Mouse (Mus musculus): ENCODE measurements around the gene Ddb2. TPM values are rescaled to one million over a fixed set of nuclear protein-coding genes. Genes with fewer than 3 reads are reported as not detected.
A peak's percentile ranks its signal among the peaks of the same experiment; 100 is the strongest.

The Ddb2 gene
- total and polyA plus RNA-seq, 3 experiments, result 2.7 to 8.5 (median 3.2) TPM

GRCm38 (mm10) chr2:91279372-91279755 lies 42.6 kb upstream of the Ddb2 start:
- no peaks in the 10 kb centered on the region for H3K79me2 ChIP-seq (replicated peaks; ENCODE audit: control insufficient read depth, insufficient read depth, low read length)
- peaks cover under 1% of the 10 kb centered on the region for H3K4me1 ChIP-seq (ENCODE audit: control insufficient read depth, insufficient read depth, low read length)
- TF ChIP-seq POLR2A (IDR thresholded peaks at IDR 0.05; ENCODE audit: insufficient read depth, low read depth, low read length), result no peak
- TF ChIP-seq EP300 (IDR thresholded peaks at IDR 0.05; ENCODE audit: insufficient read depth, low read depth, low read length), result no peak
- no peak overlapping the region for H3K9ac ChIP-seq (ENCODE audit: low read depth, low read length)
- no peak overlapping the region for H3K27ac ChIP-seq
- no peaks in the 10 kb centered on the region for H3K36me3 ChIP-seq (ENCODE audit: control insufficient read depth, insufficient read depth, low read length)
- no peaks in the 10 kb centered on the region for H3K27me3 ChIP-seq (ENCODE audit: control insufficient read depth, insufficient read depth, low read length)
- intact Hi-C loops (cut with DNase I), result loop anchor here (5.0 kb wide), 1 partner anchor 162 kb away; the partner anchor contains the start of gene Mybpc3
- WGBS, result 69% methylated on average over 2 of the region's 2 CpGs
- no peak overlapping the region for H3K4me3 ChIP-seq
- DNase-seq, result no peak

DNA sequence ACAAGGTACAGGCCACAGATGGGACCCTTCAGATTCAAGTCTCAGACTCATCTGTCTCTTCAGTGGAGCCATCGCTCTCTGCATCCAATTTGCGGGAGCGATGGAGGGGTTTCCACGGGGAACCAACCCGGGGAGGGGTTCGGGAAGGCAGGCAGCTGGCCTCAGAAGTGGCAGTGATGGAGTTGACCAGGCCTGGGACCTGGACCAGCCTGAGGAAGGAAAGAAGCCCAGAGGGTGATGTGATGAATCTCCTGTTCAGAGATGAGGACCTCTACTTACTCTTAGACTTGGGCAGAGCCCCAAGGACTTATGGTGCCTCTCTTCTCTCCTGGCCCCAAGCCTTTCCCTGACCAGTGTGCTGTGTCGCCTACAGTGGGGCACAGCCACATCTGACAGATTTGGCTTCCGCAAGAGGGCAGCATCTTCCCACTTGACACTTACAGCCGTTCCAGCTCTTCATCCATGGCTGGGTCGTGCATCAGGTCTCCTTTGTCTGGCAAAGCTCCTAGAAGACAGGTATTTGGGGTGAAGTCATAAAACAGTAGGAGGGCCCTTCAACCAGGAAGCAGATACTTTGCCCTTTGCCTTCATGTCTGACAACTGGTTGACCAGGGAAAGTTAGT lies 42.1 kb upstream of the Ddb2 start:
- WGBS, result 42% methylated on average over 10 of the region's 10 CpGs
- H3K4me1 ChIP-seq (ENCODE audit: control insufficient read depth, insufficient read depth, low read length), result no peaks in the 10 kb centered on the region; the same call in 1 of the 2 replicates
- no peaks in the 10 kb centered on the region for H3K79me2 ChIP-seq (replicated peaks; ENCODE audit: control insufficient read depth, insufficient read depth, low read length)
- TF ChIP-seq EP300 (IDR thresholded peaks at IDR 0.05; ENCODE audit: insufficient read depth, low read depth, low read length) (no peak), POLR2A (IDR thresholded peaks at IDR 0.05; ENCODE audit: insufficient read depth, low read depth, low read length) (0 out of 2 replicates have a peak, but pooled peaks have one; percentile 11), CTCF (IDR thresholded peaks at IDR 0.05) (peak; percentile 70)
- no peaks in the 10 kb centered on the region for H3K36me3 ChIP-seq (ENCODE audit: control insufficient read depth, insufficient read depth, low read length)
- no peak overlapping the region for H3K4me3 ChIP-seq
- no peak overlapping the region for H3K27ac ChIP-seq
- DNase-seq, result no peak
- no peak overlapping the region for H3K9ac ChIP-seq (ENCODE audit: low read depth, low read length)
- H3K27me3 ChIP-seq (ENCODE audit: control insufficient read depth, insufficient read depth, low read length), result no peaks in the 10 kb centered on the region
- intact Hi-C loops (cut with DNase I), result loop anchor here (5.0 kb wide), 1 partner anchor 162 kb away; the partner anchor contains the start of gene Mybpc3

GRCm38 (mm10) chr2:91269687-91270133 lies 32.9 kb upstream of the Ddb2 start:
- intact Hi-C loops (cut with DNase I), result no loop called here
- Histone ChIP-seq H3K27ac (no peak overlapping the region), H3K4me1 (ENCODE audit: control insufficient read depth, insufficient read depth, low read length) (peaks cover 2% of the 10 kb centered on the region), H3K9ac (ENCODE audit: low read depth, low read length) (no peak overlapping the region), H3K79me2 (replicated peaks; ENCODE audit: control insufficient read depth, insufficient read depth, low read length) (no peaks in the 10 kb centered on the region), H3K36me3 (ENCODE audit: control insufficient read depth, insufficient read depth, low read length) (no peaks in the 10 kb centered on the region; the same call in 1 of the 2 replicates), H3K4me3 (no peak overlapping the region), H3K27me3 (ENCODE audit: control insufficient read depth, insufficient read depth, low read length) (no peaks in the 10 kb centered on the region)
- 79% methylated on average over 8 of the region's 8 CpGs for WGBS
- TF ChIP-seq EP300 (IDR thresholded peaks at IDR 0.05; ENCODE audit: insufficient read depth, low read depth, low read length), result no peak
- TF ChIP-seq CTCF (IDR thresholded peaks at IDR 0.05), result no peak
- TF ChIP-seq POLR2A (IDR thresholded peaks at IDR 0.05; ENCODE audit: insufficient read depth, low read depth, low read length), result no peak
- DNase-seq, result no peak

DNA sequence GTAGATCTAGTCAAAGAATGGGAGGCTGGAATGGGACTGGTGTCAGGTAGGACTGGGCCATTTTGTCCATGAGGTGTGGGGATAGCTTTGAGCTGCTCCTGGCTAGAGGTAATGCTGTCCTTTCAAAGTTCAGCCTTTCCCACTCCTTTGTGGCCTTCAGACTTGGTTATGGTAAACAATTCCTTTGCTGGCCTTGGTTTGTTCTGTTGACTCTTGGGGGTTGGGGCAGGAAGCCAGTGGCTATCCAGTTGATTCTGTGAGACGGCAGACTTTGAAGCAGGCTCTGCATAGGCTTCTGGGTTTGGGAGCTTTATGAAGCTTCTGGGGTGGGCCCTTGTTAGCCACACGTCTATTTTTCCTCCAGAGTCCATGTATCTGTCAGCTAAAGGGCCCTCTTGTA lies 31.9 kb upstream of the Ddb2 start:
- WGBS, result 81% methylated on average over 2 of the region's 2 CpGs

GRCm38 (mm10) chr2:91268042-91268441 lies 31.3 kb upstream of the Ddb2 start:
- H3K79me2 ChIP-seq (replicated peaks; ENCODE audit: control insufficient read depth, insufficient read depth, low read length), result no peaks in the 10 kb centered on the region
- no peak overlapping the region for H3K27ac ChIP-seq
- H3K9ac ChIP-seq (ENCODE audit: low read depth, low read length), result no peak overlapping the region
- 90% methylated on average over 3 of the region's 3 CpGs for WGBS
- intact Hi-C loops (cut with DNase I), result no loop called here
- no peak for TF ChIP-seq CTCF (IDR thresholded peaks at IDR 0.05)
- TF ChIP-seq EP300 (IDR thresholded peaks at IDR 0.05; ENCODE audit: insufficient read depth, low read depth, low read length), result no peak
- no peak for TF ChIP-seq POLR2A (IDR thresholded peaks at IDR 0.05; ENCODE audit: insufficient read depth, low read depth, low read length)
- no peaks in the 10 kb centered on the region; the same call in 1 of the 2 replicates for H3K36me3 ChIP-seq (ENCODE audit: control insufficient read depth, insufficient read depth, low read length)
- no peaks in the 10 kb centered on the region for H3K27me3 ChIP-seq (ENCODE audit: control insufficient read depth, insufficient read depth, low read length)
- DNase-seq, result no peak
- H3K4me3 ChIP-seq, result no peak overlapping the region
- H3K4me1 ChIP-seq (ENCODE audit: control insufficient read depth, insufficient read depth, low read length), result peaks cover 3% of the 10 kb centered on the region

More for the DNA sequence above, 31.9 kb upstream of the Ddb2 start:
- intact Hi-C loops (cut with DNase I), result no loop called here
- Histone ChIP-seq H3K4me1 (ENCODE audit: control insufficient read depth, insufficient read depth, low read length) (peaks cover 3% of the 10 kb centered on the region), H3K27ac (no peak overlapping the region), H3K27me3 (ENCODE audit: control insufficient read depth, insufficient read depth, low read length) (no peaks in the 10 kb centered on the region), H3K4me3 (no peak overlapping the region), H3K36me3 (ENCODE audit: control insufficient read depth, insufficient read depth, low read length) (no peaks in the 10 kb centered on the region; the same call in 1 of the 2 replicates), H3K9ac (ENCODE audit: low read depth, low read length) (no peak overlapping the region), H3K79me2 (replicated peaks; ENCODE audit: control insufficient read depth, insufficient read depth, low read length) (no peaks in the 10 kb centered on the region)
- TF ChIP-seq EP300 (IDR thresholded peaks at IDR 0.05; ENCODE audit: insufficient read depth, low read depth, low read length) (no peak), POLR2A (IDR thresholded peaks at IDR 0.05; ENCODE audit: insufficient read depth, low read depth, low read length) (no peak), CTCF (IDR thresholded peaks at IDR 0.05) (no peak)
- no peak for DNase-seq

All from heart, adult 2 months (tissue).